Mouse (Mus musculus): Measurements from ENCODE around the gene Ctdspl.

Gene Ctdspl

DNA sequence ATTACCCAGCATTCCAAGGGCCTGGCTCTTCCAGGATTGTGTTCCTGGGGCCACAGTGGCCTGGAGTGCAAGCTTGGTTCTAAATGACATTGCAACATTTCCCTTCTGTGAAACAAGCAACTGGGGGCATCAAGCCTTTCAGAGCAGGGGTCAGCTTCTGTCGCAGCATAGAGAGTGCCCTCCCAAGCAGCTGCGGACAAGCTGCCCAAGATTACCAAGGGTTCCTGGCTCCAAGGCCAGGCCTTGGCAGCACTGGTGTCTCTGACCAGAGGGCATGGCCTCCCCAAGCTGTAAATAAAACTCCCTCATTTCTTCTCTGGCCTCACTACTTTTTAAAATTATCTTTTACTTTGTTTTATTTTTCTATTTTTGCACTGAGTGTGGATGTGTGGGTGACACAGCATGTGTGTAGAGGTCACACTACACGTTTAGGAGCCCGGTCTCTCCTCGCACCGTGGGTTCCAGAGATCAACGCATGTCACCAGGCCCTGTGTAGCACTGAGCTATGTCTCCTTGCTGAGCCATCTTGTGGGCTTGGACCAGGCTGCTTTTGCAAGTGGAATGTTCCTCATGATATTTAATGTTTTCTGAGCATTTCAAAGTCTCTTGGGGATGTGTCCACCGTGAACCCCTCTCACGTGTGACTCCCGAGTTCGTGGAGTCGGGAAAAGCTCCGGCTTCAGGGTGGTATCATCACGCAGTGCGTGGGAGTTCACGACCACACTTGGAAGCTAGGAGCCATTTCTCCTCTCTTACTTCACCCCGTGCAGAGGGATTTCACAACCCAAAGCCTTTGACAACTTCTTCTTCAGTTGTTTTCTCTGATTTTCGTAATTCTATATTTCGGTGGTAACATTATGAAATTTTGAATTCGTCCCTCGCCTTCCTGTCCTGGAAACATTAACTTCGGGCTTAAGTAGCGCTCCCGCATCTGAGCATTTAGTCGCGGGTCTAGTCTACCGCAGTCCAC is 102.3 kb downstream of the Ctdspl start:
- no peak for DNase-seq (ENCODE audit: low spot score in 2 of 2)

GRCm38 (mm10) chr9:119029568-119029967 is 103.3 kb downstream of the Ctdspl start:
- DNase-seq (ENCODE audit: low spot score in 2 of 2), result peak in 1 of 2 experiments; percentile 6

- DNase-seq (ENCODE audit: low spot score in 2 of 2), result no peak
Observed at GRCm38 (mm10) chr9:119031038-119031437, 104.8 kb downstream of the Ctdspl start.

DNA sequence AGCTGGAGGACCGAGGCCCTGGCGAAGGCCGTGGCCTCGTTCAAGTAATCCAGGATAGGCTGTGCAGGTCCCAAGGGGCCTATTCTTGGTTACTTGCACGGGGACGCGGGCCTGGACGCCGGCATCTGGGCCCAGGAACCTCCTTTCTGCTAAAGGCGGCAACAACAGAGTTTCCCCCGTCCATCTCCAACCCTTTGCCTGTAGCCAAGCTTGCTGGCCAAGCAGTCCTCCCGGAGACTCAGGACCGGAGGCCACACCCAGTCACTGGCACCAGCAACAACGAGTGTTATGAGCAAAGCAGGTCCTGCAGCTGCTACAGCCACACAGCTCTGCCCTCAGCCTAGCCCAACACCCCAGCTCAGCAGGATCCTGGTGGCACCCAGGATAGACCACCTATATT is 105.5 kb downstream of the Ctdspl start:
- DNase-seq (ENCODE audit: low spot score in 2 of 2), result no peak

DNA sequence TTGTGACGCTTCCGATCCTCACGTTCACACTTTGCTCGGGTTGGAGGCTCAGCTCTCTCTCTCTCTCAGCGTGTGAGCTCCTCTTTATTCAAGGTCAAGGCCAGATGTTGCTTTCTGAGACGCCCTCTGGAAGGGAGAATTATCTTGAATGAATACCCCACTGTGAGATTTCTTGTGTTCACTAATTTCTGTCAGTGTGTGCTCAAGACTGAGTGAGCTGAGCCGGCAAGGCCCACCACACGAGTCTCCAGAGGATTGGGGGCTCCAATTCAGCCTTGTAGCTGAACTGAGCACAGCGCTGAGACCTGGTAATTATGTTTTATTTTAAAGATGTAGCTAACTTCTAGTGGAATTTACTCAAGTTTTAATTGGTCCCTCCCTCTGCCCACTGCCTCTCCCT is 106.3 kb downstream of the Ctdspl start:
- no peak for DNase-seq (ENCODE audit: low spot score in 2 of 2)

DNA sequence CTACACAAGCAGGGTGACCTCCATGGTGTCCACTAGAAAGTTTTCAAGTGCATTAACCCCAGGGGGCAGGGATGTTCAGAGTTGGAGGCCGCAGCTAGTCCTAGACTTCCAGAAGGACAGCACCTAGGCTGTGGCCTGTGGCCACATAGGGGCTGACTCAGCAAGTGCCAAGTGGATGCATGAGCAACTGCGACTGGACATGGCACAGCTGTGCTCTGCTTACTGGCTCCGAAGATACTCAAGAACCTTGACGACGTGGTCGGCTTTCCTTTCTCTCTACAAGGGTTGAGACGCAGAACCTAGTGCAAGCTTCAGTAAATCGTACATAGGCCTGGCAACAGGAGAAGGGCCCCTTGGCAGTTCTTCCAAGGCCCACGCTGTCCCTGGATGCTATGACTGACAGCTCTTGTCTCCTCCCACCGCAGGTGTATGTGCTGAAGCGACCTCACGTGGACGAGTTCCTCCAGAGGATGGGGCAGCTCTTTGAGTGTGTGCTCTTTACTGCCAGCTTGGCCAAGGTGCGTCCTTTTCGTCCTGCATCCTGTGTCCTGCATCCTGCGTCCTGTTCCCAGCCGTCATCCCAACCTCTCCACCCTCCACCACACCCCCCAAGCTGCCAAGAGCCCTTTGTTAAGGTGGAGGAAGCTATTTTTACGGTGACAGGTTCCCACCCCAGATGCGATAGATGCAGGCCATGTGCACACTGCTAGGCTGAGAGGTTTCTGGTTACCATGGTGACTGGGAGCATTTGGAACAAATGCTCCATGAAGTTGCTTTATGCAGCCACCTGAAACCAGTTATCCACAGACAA is 107.1 kb downstream of the Ctdspl start:
- DNase-seq (ENCODE audit: low spot score in 2 of 2), result no peak

DNA sequence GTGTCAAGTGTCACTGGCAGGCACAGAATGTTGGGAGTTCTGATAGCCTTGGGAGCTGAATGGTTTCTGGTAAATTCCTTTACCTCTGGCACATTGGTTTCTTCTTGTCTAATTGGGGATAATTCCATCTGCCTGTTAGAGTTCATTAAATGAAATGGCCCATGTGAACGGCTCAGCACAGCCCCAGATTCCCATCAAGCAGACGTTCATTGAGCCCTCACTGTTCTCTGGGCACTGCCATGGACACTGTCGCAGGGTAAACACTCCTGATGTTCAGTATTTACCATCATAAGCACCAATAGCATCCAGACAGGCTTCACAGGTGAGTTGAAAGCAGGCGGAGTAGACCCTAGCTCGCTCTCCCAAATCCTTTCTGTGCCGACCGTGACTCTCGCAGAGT is 107.8 kb downstream of the Ctdspl start:
- no peak for DNase-seq (ENCODE audit: low spot score in 2 of 2)

DNA sequence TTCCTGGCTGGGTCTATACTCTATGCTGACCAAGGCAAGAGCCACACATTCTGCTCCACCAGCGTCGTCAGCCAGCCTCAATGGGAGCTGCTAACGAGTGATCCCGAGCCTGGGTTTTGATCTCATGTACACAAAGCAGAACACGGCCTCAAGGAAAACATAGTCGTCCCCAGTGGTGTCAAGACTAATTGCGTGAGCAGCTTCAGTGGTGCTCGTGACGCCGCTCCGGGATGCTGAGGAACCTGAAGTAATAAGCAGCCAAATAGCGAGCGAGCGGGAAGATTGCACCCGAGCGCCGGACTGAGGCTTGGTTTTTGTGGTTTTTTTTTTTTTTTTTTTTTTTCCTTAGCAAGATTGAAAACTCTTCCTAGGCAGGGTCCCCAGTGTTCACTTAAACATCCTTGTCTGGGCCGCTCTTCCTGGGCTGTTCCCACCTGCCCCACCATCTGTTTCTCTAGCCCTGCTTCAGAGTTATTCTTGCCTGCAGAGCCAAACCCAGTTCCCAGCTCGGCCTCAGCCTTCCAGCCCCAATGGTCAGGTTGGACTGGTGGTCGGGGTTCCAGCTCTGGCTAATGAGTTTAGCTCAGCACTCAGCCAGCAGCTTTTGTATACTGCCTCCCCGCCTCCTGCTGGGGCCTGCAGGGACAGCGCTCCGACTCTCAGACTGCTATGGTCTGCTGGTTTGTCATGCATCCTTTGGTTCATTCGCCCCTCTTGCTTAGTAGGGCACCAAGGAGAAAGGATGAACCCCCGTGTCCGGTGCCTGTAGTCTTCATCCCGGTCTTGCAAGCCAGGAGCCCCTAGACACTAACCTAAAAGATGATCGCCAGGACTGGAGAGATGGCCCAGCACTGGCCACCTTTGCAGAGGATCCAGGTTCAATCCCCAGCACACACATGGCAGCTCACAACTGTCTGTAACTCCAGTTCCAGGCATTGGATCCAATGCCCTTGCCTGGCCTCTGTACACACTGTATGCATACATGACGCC is 108.7 kb downstream of the Ctdspl start:
- DNase-seq (ENCODE audit: low spot score in 2 of 2), result no peak

DNA sequence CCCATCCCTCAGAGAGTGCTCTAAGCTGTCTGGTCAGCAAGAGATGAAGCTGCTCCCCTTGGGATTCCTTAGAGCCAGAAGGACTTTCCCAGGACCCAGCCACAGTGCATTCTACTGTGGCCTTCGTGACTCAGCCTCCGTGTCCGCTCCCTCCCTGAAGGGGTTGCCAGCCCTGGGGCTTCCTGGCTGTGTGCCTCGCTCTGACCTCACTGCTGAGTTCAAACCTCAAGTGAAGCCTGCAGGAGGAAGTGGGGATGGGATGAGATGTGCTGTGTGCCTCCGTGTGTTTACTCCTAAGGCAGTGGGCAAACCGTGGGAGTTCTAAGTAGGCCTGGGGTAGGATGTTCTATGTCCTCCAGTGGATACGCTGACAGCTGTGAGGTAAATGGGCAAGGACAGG is 109.6 kb downstream of the Ctdspl start:
- peak; percentile 5 to 10 for DNase-seq (ENCODE audit: low spot score in 2 of 2)

GRCm38 (mm10) chr9:119037076-119037730 is 111.0 kb downstream of the Ctdspl start:
- no peak for DNase-seq (ENCODE audit: low spot score in 2 of 2)

GRCm38 (mm10) chr9:119038574-119038973 is 112.3 kb downstream of the Ctdspl start:
- DNase-seq (ENCODE audit: low spot score in 2 of 2), result no peak

DNA sequence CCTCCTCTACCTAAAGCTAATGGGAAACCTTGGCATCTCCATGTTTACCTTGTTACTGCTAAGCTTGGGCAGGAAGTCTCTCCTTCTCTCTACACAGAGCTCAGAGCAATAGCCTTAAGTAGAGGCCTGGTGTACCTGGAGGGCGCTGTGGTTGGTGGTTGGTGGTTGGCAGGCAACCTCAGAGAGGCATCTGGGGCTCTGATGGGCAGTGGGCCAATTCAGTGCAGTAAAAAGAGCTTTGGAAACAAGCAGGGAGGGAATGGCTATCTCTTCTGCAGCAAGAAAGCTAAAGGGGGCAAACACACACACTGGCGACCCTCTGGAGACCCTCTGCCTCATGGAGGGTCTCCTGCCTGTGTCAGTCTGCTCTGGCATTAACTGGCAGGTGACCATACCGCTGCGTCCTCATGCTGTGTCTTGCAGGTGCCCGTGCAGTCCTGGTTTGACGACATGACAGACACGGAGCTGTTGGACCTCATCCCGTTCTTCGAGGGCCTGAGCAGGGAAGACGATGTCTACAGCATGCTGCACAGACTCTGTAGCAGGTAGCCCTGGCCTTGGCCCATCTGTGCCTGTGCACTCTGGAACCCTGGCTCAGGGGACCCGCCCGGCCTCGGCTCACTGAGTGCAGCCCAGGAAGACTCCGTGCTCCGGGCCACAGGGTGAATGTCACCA is 114.0 kb downstream of the Ctdspl start:
- DNase-seq (ENCODE audit: low spot score in 2 of 2), result no peak

GRCm38 (mm10) chr9:119048182-119048903 is 122.1 kb downstream of the Ctdspl start:
- DNase-seq (ENCODE audit: low spot score in 2 of 2), result no peak

GRCm38 (mm10) chr9:119051158-119051557 is 124.9 kb downstream of the Ctdspl start:
- no peak for DNase-seq (ENCODE audit: low spot score in 2 of 2)

DNA sequence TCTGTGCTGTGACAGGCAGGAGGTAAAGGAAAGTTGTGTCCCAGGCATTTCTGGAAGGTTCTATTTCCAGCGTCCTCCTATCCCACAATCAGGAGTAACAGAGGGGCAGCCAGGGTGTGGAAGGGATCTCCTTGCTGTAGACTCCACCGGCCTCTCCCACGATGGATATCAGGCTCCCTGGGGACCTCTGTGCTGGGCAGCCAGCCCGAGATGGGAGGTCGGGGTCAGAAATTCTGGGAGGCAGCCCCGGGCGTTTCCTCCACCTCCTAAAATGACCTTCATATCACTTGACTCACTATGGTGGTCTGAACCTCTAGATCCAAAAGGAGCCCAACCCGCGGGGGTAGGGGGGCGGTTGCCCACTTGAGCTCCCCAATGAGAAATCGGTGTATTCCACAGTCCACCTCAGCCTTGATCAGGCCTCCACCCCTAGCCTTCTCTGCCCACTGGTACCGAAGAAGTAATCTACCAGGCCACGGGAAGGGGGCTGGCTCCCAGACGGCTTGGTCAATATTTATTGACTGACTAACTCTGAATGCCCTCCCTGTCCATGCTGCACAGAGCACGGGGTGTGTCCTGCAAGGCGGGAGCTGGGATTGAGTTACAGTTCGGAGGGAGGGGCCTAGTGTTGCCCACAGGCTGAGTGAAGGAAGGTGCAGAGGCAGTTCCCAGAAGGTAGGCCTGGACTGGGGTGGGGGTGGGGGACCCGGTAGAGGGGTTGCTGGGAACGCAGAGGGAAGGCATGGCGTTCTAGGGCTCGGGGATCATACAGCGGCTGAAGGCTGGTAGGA is 126.1 kb downstream of the Ctdspl start, which contains the start of gene Vill:
Gene Vill, plus strand, starts transcription at position 625 of the 791 bp plus-strand sequence.
- DNase-seq (ENCODE audit: low spot score in 2 of 2), result no peak

DNA sequence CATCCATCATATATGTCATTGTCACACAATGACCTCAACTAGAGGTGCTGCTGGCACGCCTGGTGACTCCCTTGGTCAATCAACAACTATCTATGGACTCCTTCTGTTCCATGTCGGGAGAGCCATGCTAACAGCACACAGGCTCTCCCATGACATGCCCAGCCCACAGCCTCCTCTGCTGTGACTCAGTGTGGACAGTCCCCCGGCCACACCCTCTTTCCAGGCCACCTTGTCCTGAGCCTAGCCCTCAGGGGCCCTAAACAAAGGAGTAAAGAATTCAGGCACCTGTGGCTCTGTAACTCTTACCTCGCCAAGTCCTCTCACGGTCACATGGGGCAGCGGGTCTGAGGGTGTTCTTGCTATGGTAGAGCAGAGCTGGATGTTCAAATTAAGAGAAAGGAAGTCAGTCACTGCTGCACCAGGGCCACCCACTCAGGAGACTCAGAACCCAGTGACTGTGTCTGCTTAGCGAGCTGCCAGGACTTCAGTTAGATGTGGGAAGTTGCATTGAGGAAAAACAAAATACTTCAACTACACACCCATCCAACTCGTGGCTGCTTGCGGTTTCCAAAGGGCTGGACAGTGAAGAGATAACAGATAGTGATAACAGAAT is 127.8 kb downstream of the Ctdspl start:
- no peak for DNase-seq (ENCODE audit: low spot score in 2 of 2)

DNA sequence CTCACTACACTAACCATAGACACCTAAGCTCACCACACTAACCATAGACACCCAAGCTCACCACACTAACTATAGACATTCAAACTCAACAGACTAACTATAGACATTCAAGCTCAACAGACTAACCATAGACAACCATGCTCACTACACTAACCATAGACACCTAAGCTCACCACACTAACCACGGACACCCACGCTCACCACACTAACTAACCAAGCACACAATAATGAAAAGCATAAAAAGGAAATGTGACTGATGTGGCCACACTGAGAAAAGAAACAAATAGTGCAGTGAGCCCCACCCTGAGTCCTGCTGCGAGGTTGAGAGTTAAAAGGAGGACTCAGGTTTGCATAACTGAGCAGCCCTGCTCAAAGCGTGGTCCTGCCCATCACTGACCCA is 129.1 kb downstream of the Ctdspl start:
- no peak for DNase-seq (ENCODE audit: low spot score in 2 of 2)

DNA sequence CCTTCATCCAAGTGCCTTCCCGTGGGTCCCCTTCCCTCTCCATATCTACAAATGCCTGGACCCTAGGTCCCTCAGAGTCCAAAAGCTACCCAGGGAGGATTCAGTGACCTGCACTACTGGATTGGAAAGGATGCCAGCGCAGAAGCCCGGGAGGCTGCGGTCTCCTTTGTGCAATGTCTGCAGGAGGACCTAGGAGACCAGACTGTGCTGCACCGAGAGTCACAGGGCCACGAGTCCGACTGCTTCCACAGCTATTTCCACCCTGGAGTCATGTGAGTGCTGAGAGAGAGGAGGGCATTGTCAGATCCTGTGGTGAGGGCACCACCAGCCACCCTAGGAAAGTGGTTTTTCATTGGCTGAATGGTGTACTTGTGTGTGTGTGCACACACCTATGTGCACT is 132.0 kb downstream of the Ctdspl start:
- no peak for DNase-seq (ENCODE audit: low spot score in 2 of 2)
